Mouse (Mus musculus) spleen, embryonic (tissue): ENCODE measurements around the gene C1qtnf1.
"Not testable (repeated sequence)": the region's sequence is repeated elsewhere in the genome, so short reads cannot be mapped to it uniquely, and the experiment has no call there.

Experiments used
- CTCF ChIA-PET: fragments of 350-600 bp; sonication (Branson Sonifier 250); formaldehyde crosslinking; loops from one replicate; lab custom pipeline; 2022; lab: Charles Lee

The C1qtnf1 gene

GRCm38 (mm10) chr11:118427986-118428385 is at the start of gene C1qtnf1:
Gene C1qtnf1, plus strand, starts transcription at chr11:118428203.
- CTCF ChIA-PET, result interaction anchor here (0.5 to 0.7 kb wide), 2 partner anchors 17 to 21 kb away, joined by 4 to 12 read pairs; no protein-coding TSS in a partner anchor

- CTCF ChIA-PET, result no interaction called here
These were observed 49.3 kb upstream of the C1qtnf1 start for GRCm38 (mm10) chr11:118378656-118379055.

DNA sequence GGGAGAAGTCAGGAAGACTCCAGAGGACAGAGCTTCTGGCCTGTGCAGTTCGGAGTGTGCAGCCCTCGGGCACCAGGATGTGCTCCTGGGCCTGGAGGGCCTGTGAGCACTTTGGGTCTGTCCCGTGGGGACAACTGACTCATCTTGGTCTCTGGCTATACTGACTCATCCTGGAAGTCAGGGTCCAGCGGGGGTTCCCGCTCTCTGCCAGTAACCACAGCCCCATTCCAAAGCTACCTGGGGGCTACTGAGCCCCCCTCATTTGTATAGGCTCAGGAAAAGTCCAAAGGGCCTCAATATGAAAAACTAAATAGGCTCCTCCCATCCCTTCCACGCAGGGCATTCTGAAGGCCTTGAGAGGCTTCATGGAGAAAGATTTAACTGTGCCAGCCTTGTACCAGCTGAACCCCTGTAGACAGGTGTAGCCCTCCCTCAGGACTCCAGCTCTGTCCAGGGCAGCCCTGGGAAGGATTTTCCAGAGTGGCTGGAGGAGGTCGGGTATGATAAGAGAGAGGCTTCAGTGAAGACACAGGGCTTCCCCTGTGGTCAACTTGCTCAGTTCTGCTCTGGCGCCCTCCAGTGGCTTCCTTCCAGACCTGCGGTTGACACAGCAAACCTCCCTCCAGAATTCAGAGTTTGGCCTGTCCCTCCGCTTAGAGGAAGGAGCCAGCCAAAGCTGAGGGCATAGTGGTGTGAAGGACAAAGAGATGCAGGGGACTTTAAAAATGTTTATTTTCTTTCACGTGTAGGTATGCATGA is 48.6 kb upstream of the C1qtnf1 start:
- CTCF ChIA-PET, result no interaction called here

DNA sequence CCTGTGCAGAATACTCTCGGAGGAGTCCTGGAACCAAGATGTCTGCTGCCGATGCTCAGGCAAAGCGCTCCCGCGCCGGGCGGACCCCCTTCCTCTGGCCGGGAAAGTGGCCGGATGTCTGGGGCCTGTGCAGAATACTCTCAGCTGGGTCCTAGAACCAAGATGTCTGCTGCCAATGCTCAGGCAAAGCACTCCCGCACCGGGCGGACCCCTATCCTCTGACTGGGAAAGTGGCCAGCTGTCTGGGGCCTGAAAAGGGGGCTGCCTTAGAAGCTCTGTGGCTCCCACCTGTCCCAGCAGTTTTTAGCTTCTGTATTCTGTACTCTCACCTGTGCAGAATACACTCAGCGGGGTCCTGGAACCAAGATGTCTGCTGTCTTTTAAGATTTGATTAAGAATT is 40.2 kb upstream of the C1qtnf1 start:
- CTCF ChIA-PET, result not testable (repeated sequence)

GRCm38 (mm10) chr11:118393991-118394390 is 34.0 kb upstream of the C1qtnf1 start:
- CTCF ChIA-PET, result no interaction called here

- CTCF ChIA-PET, result interaction anchor here (0.6 kb wide), 1 partner anchor 42 kb away, joined by 3 read pairs; no protein-coding TSS in a partner anchor
These were observed 33.5 kb upstream of the C1qtnf1 start for GRCm38 (mm10) chr11:118394538-118394937.

DNA sequence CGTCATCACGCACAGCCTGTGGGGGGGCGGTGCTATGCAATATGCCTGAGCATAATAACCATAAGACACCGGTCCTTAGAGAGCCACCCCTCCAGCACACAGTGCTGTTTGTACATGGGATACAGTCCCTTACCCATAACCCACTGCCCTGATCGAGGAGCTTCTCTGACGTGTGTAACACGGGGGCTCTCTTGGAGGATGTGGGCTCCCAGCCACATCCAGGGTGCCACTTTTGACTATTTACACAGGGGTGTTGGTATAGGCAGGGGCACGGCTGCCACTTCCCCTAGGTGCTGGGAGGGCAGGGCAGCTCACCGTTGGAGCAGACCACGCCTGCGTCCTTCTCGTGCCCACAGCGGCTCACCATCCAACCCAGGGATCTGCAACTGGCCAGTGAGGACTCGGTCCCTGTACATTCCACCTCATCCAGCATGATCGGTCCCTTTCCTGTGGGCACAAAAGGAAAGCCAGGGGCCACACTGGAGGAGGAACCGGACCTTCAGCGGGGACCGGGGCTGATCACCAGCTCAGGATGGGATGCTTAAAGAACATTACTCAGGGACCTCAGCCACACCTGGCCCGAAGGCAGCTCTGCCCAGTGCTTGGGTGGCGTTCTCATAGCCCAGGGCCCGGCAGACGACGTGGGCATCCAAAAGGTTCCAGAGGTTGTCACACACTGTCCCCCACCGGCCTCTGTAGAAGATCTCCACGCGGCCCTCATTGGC is 30.0 kb upstream of the C1qtnf1 start:
- CTCF ChIA-PET, result no interaction called here

- CTCF ChIA-PET, result interaction anchor here (0.6 kb wide), 1 partner anchor 1023 kb away, joined by 3 read pairs; no protein-coding TSS in a partner anchor
These were observed 28.0 kb upstream of the C1qtnf1 start for GRCm38 (mm10) chr11:118399891-118400565.

GRCm38 (mm10) chr11:118400566-118400936 is 27.5 kb upstream of the C1qtnf1 start:
- CTCF ChIA-PET, result no interaction called here

- CTCF ChIA-PET, result no interaction called here
These were observed 26.8 kb upstream of the C1qtnf1 start for GRCm38 (mm10) chr11:118401195-118401594.

DNA sequence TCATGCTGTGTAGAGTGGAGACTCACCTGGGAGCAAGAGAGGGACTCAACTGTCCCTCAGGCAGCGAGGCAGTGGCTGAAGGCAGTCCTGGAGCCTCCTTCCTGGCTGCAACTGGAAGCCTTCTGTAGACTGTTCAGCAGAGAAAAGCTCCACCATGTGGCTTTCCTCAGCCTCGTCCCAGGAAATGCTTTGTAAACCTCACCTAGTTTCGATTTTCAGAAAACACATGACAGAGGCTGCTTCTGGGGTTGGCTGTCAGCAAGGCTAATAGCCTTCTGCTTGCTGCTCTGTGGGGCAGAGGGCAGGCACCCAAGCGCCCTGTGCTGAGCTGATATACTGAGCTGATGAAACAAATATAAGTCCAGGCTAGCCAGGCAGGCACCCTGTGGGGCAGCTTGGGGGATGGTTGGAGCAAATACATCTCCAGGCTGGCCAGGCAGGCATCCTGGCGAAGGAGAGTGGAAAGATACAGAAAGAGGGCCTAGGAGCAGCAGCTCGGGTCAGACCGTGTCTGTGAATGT is 26.2 kb upstream of the C1qtnf1 start, which contains the start of gene Lgals3bp:
Lgals3bp (minus strand) TSS at position 333 of the 521 bp plus-strand sequence.
- CTCF ChIA-PET, result no interaction called here

DNA sequence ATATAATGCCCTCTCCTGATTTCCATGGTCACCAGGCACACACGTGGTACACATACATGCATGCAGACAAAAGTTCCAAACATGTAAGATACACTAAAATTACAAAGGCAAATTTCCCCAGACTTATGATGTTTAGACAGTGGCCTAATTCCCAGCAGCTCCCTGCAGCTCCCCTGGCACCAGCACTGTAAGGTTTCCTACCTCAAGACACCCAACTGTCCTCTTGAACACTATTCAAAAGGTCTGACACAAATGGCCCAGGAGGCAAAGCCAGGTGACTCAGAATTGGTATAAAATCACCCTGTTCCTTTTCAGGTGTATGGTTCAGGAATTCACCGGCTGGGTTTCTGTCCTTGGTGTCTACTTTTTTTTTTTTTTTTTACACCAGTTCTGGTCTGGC is 24.8 kb upstream of the C1qtnf1 start:
- CTCF ChIA-PET, result interaction anchor here (0.7 kb wide), 1 partner anchor 98 kb away, joined by 3 read pairs; no protein-coding TSS in a partner anchor

GRCm38 (mm10) chr11:118403951-118404899 is 23.8 kb upstream of the C1qtnf1 start:
- CTCF ChIA-PET, result interaction anchor here (0.7 kb wide), 1 partner anchor 99 kb away, joined by 3 read pairs; no protein-coding TSS in a partner anchor

- CTCF ChIA-PET, result no interaction called here
These were observed 22.7 kb upstream of the C1qtnf1 start for GRCm38 (mm10) chr11:118405311-118405710.

DNA sequence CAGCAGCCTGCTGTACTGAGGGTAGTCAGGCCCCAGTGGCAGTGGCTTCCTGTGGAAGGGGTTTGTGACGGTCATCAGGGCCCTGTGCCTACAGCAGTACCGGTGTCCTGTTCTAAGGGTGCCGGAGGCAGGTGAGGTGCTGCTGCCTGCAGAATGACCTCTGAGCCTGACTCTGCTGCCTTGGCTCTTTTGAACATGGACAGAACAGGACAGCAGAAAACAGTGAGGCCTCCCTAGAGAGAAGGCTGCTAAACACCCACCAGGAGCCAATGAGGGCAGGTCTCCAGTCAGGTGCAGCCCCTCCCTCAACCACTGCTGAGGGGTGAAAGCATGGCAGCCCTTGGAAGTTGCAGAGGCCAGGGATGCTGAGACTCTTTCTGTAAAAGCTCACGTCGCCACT is 21.5 kb upstream of the C1qtnf1 start:
- CTCF ChIA-PET, result interaction anchor here (0.7 kb wide), 1 partner anchor 1968 kb away, joined by 5 read pairs; no protein-coding TSS in a partner anchor

DNA sequence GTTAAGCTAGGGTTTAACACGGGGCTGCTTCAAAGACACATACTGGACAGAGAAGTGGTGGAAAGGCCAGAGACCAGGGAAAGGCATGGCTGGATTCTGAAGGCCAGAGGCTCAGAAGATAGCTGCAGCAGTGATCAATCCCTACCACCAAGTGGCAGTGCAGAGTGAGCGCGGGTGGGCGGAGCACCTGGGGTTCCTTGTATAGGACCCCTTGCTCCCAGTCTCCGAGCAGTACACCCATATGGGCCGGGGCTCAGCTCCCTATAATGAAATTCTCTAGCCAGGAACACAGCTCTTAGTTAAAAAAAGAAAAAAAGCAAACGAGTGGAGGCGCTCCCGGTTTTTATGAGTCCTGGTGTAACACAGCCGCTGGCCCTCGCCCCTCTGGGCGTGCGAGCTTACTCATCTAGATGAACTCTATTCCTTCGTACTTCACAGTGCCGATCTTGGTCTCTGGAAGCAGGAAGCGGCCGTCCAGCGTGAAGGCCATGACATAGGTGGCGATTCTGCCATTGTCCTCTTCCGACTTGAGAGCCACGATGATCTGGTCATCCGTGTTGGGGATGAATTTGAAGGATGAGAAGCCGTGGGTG is 20.6 kb upstream of the C1qtnf1 start:
- CTCF ChIA-PET, result interaction anchor here (0.6 kb wide), 2 partner anchors 19 to 21 kb away, joined by 3 to 4 read pairs; partner anchors contain the start of gene C1qtnf1

- CTCF ChIA-PET, result no interaction called here
These were observed 19.8 kb upstream of the C1qtnf1 start for GRCm38 (mm10) chr11:118408051-118408740.

- CTCF ChIA-PET, result no interaction called here
These were observed 18.6 kb upstream of the C1qtnf1 start for GRCm38 (mm10) chr11:118409106-118410072.
